In the genomic region with DNA sequence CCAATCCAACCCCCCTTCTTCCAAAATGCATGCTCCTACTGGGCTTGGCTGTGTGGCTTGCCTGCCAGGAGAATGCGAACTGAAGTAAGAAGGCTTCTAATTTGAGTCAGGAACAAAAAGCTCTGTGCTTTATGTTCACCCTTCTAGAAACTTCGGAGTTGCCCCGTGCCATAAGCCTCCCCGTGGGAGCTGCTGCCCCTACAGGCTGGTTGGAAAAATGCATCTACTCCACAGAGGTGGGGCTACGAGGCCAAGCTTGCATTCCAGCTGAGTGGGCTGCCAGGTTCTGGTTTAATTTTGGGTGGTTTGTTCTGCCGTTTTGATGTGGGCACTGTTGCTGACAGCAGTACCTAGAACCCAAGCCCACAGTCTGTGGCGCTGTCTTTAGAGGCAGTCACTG, we compare ENCODE assay signal across 9 mouse cellular contexts. TPM values are rescaled to one million over a fixed set of nuclear protein-coding genes. Genes with fewer than 3 reads are reported as not detected.
DNase-seq lines count a peak whose midpoint lies in the region; TF ChIP-seq lines count a peak whose summit lies in the region.
"Had no signal": no experiment of that assay in that cellular context is flagged by ENCODE, and none has a peak within 500 bp of the region (broad histone marks: within the 10 kb centered on the region; RNA-seq: fewer than 3 reads in every experiment).

No protein-coding gene starts in this region.

- TF ChIP-seq CTCF in left cerebral cortex, adult 2 months (IDR thresholded peaks at IDR 0.05), result peak; percentile 77
- peak; percentile 77 for TF ChIP-seq CTCF in gastrocnemius, adult 2 months (IDR thresholded peaks at IDR 0.05)

- no peak overlapping the region for H3K27ac ChIP-seq in left cerebral cortex, adult 2 months
- H3K27ac ChIP-seq in gastrocnemius, adult 2 months, result no peak overlapping the region
- H3K27ac ChIP-seq: limb, embryonic 12.5 days had no signal

- DNase-seq in adrenal gland, adult (ENCODE audit: inconsistent age in 2 of 2, low spot score in 1 of 2), result peak; percentile 29 to 74
- no peak for DNase-seq in adrenal gland, postnatal 4 days (ENCODE audit: low spot score in 2 of 2)
- DNase-seq in left cerebral cortex, adult 2 months (ENCODE audit: extremely low spot score in 1 of 2, low spot score in 2 of 2), result peak; percentile 31 to 52
- DNase-seq in left cerebral cortex, adult 8-10 months (ENCODE audit: low spot score in 2 of 2), result no peak
- peak; percentile 72 for DNase-seq in ZHBTc4 (ENCODE audit: low read depth, low spot score)
- peak; percentile 60 for DNase-seq in gastrocnemius, adult 2 months
- peak; percentile 47 to 66 for DNase-seq in lung, postnatal 4 days
- peak; percentile 80 for DNase-seq in thymus, postnatal 4 days

- intact Hi-C loops in left cerebral cortex, adult 2 months (cut with DNase I), result loop anchor here (5.0 kb wide), 1 partner anchor 145 kb away; no protein-coding TSS in a partner anchor
- intact Hi-C loops in gastrocnemius, adult 2 months (cut with DNase I), result no loop called here

- no peak overlapping the region for H3K4me3 ChIP-seq in left cerebral cortex, adult 2 months
- no peak overlapping the region for H3K4me3 ChIP-seq in gastrocnemius, adult 2 months
- H3K4me3 ChIP-seq: limb, embryonic 12.5 days had no signal

RNA-seq across cellular contexts. Expression of a gene that starts 14.9 kb away (rescaled TPM):
- 10 to 100 TPM; 17.4 to 17.8 TPM for total RNA-seq in adrenal gland, postnatal 4 days (2021)
- 10 to 100 TPM; 10.9 to 13.0 TPM for total RNA-seq in left cerebral cortex, adult 2 months (2021)
- 1 to 10 TPM; 5.7 to 9.0 (median 8.2) TPM for total RNA-seq in left cerebral cortex, adult 8-10 months (2022)
- total RNA-seq in gastrocnemius, adult 2 months (2021), result 1 to 10 TPM; 6.1 to 9.8 TPM

Comparison
In these comparisons a context has a peak if more than half of its experiments do, and no peak if none do; other contexts are left out.
1. DNase-seq: peak in adrenal gland, adult (2 of 2), left cerebral cortex, adult 2 months (2 of 2), ZHBTc4 (single experiment), gastrocnemius, adult 2 months (single experiment), lung, postnatal 4 days (2 of 2) and thymus, postnatal 4 days (single experiment); none in adrenal gland, postnatal 4 days (0 of 2) and left cerebral cortex, adult 8-10 months (0 of 2).